Mouse (Mus musculus) embryonic fibroblast, embryonic 13.5 days (primary cell): ENCODE measurements around the gene Ugt1a9.

Experiments
- CTCF ChIP-seq: IDR thresholded peaks from 2 replicates; pipeline ENCODE4 v1.5.1; 2011; ENCODE audit warnings: mild to moderate bottlenecking, control low read depth, low read length, moderate library complexity, borderline replicate concordance; ENCODE audit not compliant: insufficient read depth
- POLR2A ChIP-seq: IDR thresholded peaks from 2 replicates; pipeline ENCODE4 v1.6.1; 2011; ENCODE audit warnings: low read depth, mild to moderate bottlenecking, control low read depth, low read length, moderate library complexity

DNA sequence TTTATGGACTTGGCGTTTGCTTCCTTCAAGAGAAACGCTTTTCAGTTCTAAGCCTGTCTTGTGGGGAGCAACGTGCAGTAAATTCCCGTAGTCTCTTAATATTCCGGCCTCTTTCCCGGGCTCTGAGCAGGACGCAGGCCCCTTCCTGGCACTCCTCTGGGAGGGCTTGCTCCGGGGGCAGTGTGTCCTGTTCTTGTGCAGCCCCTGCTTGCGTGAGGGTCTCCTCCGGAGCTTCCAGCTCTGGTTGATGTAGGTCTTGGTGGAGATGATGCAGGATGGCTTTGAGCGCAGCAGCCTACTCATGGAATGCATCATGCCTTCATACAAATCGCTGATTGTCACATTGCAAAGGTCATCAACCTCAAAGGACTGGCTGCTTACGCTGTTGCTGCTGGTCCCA lies 195.5 kb downstream of the Ugt1a9 start:
- TF ChIP-seq CTCF: no peak
- TF ChIP-seq POLR2A: no peak
